Mouse (Mus musculus) adrenal gland, postnatal 10 days (tissue): ENCODE data around the gene Nes. TPM values are rescaled to one million over a fixed set of nuclear protein-coding genes. Genes with fewer than 3 reads are reported as not detected.

Experiments used
- DNase-seq: peaks from one replicate; pipeline ENCODE4 v3.0.0; 2021; ENCODE audit warnings: mixed read lengths
- total RNA-seq, 2 experiments: library from RNA; stranded (reverse); gene quantifications; 2 replicates each; pipeline ENCODE4 v1.2.3; 2021

Nes gene
- total RNA-seq, 2 experiments from 2014 or later: 17.7 to 23.3 TPM

DNA sequence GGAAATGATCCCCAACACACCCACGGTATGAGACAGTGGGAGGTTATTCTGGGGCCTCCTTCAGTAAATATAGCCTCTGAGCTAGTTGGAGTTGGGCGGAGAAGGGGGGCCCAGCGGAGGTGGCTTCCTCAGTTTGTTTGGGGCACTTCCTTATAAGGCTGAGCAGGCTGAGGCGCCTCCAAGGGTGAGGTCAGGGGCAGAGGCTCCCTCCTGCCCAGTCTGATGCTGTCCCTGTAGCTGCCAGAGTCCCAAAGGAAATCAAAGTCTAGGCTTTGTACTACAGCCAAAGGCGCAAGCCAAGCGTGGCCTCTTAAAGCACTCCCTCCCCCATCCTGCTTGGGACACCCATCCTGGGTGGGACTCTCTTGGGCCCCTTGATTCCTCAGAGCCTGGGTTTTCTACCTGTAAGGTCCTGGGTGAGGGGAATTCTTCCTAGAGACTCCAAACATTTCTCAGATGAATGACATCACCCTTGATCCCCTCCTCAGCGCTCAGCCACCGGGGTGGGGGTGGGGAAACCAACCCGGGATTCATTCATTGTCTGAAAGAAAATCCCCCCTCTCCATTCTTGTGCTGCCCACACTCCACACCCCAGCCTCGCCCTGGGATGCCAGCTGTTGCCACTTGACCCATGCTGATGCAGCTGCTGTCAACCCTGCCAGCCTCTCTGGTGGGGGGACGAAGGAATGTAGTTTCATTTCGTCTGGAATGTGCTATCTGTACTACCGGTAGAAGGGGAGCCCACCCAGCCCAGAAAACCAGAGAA lies 12.1 kb downstream of the Nes start:
- DNase-seq: peak; percentile 47

DNA sequence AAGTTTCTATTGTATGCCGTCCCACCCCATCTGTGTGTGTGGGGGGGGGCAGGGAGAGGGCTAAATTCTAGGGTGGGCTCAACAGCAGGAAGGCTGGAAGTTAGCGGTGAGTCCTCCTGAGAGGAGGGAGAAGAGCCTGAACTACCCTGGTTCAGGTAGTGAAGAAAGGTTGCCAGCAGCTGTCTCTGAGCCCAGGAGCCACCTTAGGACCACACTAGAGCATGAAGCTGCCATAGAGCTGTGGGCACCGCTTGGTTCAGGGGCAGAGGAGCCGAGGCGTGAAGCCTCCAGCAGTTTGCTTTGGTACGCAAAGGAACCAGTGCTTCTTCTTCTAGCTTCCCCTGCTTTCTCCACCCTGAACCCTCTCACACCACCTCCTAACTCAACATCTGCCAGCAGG lies 12.7 kb downstream of the Nes start:
- no peak for DNase-seq

GRCm38 (mm10) chr3:87984094-87984493 lies 13.2 kb downstream of the Nes start:
- DNase-seq: no peak

GRCm38 (mm10) chr3:87985505-87986320 lies 14.8 kb downstream of the Nes start:
- no peak for DNase-seq

DNA sequence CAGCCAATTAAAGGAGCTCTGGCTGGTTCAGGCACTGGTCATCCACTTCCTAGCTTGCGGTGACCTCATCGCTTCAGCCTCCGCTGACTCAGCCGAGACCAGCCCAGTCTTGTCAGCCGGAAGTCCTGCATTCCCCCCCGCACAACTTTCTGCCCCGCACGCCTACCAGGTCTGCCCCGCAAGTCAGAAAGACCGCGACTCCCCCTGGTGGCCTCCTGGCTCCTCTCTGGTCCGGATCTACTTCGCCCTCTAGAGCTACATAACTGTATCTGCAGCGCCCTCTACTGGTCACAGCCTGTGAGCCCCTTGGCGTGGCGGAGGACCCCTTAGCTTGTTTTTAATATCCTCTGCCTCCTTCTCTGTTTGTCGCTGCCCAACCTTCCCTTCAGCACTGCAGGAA lies 16.0 kb downstream of the Nes start:
- DNase-seq: peak; percentile 97

- no peak for DNase-seq
Observed at GRCm38 (mm10) chr3:87987633-87988032, 16.8 kb downstream of the Nes start.

- DNase-seq: no peak
Observed at GRCm38 (mm10) chr3:87988068-87988467, 17.2 kb downstream of the Nes start.

DNA sequence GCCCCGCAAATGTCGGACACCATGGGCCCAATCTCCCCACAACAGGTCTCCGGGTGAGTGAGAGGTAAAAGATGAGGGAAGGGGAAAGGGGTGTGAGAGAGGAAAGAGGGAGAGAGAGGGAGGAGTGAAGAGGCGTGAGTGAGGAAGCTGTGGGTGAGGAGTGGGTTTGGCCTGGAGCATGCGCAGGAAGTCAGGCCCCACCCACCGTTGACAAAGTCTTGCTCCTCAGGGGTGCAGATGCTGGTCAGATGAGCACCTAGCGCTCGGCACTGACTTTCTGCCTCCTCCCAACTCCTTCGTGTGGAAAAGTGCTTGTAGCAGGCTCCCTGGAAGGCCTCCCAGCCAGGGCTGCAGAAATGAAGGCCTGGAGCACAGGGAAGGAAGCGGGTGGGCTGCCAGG lies 19.1 kb downstream of the Nes start:
- DNase-seq: no peak

DNA sequence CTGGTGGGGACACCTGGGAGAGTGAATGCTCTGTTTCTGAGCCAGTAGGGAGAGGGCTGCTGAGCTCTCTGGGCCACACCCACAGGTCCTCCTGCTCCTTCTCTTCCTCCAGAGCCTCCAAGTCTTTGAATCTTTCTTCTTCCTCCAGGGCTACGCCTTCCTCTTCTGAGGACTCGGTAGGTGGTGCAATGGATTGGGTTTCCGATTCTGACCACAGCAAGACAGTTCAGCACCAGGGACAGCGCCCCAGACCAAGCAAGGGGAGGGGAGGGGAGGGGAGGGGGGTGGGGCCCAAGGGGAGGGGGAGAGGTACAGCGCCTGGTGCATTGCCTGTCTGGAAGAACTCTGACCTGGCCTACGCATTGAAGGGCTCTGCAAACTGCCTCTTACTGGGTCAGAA lies 22.6 kb downstream of the Nes start:
- peak; percentile 74 for DNase-seq

DNA sequence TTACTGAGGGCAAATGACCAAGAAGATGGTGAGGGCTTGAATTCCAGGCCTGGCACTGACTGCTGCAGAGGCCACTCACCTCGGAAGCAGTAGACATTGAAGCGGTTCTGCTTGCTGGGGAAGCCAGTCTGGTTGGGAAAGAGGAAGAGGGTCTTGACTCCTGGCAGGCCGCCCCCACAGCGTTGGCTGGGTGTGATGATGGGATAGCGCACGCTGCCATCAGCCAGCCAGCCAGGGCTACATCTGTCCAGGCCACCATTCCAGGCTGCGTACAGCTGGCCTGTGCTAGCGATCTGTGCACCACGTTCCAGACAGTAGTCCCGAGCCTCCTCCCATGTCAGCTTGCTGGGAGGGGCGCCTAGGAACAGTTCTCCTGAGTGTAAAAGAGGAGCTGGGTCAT lies 24.5 kb downstream of the Nes start:
- DNase-seq: no peak

- no peak for DNase-seq
Observed at GRCm38 (mm10) chr3:87996401-87996800, 25.5 kb downstream of the Nes start.

GRCm38 (mm10) chr3:87996971-87997614 lies 26.2 kb downstream of the Nes start:
- DNase-seq: peak; percentile 81

- no peak for DNase-seq
Observed at GRCm38 (mm10) chr3:87998747-87999146, 27.9 kb downstream of the Nes start.

GRCm38 (mm10) chr3:87999243-87999895 lies 28.5 kb downstream of the Nes start:
- peak; percentile 22 for DNase-seq

GRCm38 (mm10) chr3:88000181-88000580 lies 29.3 kb downstream of the Nes start, which contains the start of gene Bcan:
Gene Bcan, minus strand, starts transcription at chr3:88000230.
- peak; percentile 64 for DNase-seq

DNA sequence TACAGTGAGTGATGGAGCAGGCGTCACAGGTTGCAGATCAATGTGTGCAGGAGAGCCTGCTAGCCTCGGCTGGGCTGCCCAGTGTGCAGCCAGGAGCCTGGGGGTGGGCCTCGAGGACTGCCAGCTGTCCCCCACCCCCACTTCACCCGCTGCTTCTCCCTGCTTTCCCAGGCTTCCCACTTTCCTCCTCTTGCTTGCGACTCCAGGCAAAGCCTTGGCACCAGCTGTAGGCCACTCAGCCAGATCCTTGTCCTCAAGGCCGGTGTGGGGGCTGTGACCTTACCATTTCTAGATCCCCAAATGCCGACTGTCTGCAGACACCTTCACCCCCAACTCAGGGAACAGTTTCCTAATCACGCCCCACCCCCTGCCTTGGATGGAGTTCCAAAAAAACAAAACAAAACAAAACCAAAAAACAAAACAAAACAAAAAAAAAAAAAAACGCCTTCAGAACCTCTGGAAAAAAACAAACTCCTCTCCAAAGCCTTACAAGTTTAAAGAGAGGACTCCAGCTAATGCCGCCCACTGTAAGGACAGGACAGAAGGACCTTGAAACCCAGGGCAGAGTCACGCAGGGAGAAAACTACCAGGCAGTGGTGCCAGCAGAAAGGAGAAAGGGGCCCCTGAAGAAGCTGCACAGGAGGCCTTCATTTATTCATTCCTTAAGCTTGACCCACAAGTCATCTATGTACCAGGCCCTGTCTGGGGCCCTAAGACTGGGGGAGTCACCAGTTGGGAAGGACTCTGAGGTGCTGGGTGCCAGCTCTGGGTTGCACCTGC lies 30.1 kb downstream of the Nes start:
- DNase-seq: peak; percentile 65

DNA sequence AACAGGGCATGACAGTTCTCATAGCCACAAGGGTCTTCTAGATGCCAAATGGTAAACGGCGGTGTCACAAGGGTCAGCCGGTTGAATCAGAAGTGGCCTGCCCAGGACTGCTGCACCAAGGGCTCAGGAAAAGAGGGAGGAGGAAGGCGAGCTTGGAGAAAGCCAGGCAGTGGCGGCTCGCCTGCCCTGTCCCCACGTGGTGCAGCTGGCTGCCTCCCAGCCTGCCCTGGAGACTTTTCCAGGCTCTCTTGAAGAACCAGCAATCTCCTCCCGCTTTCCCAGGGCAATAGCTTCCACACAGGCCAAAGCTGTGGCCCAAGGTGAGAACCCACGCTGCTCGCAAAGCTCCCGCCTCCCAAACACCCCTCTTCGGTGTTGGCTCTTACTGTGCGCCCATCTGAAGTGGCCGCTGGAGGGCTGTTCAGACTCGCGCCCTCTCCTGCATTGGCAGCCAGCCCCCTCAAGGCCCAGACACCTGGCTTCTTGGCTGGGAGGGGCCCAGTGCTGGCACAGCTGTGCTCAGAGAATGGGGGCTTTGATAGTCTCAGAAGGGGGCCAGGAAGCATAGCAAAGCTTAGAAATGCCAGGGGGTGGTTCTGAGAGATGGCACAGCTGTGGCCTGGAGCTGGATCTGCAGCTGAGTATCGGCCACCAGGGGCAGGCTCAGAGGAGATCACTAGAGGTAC lies 31.6 kb downstream of the Nes start:
- DNase-seq: peak; percentile 79

- DNase-seq: no peak
Observed at GRCm38 (mm10) chr3:88005822-88006786, 35.2 kb downstream of the Nes start.

DNA sequence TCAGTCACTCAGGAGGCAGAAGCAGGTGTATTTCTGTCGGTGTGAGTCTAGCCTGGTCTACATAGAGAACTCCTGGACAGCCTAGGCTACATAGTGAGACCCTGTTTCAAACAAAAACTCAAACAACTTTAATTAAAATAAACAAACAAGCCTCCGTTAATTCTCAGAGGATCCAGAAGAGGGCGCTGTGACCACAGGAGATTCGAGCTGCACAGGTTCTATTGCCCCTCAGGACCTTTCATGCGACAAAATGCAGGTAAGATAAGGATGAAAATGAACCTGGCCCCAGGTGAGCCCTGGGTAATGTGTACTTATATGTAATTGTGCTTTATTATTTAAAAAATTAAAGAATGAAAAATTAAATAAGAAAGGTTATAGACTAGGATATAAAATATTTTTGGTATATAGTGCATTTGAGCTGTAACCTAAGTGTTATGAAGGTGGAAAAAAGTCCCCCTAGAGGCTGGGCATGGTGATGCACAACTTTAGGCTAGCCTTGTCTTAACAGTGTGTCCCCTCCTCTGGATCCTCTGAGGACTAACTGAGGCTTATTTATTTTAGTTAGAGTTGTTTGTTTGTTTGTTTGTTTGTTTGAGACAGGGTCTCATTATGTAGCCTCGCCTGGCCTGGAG lies 39.9 kb downstream of the Nes start:
- peak; percentile 44 for DNase-seq
